Mouse (Mus musculus): ENCODE measurements around the gene Defb5. TPM values are rescaled to one million over a fixed set of nuclear protein-coding genes. Genes with fewer than 3 reads are reported as not detected.
"Not testable (repeated sequence)": the region's sequence is repeated elsewhere in the genome, so short reads cannot be mapped to it uniquely, and the experiment has no call there.

Gene Defb5
- not detected in 2 replicates for total RNA-seq (2021)
- long read RNA-seq, experiment 1: 0 reads
- long read RNA-seq, experiment 2: 0 reads

DNA sequence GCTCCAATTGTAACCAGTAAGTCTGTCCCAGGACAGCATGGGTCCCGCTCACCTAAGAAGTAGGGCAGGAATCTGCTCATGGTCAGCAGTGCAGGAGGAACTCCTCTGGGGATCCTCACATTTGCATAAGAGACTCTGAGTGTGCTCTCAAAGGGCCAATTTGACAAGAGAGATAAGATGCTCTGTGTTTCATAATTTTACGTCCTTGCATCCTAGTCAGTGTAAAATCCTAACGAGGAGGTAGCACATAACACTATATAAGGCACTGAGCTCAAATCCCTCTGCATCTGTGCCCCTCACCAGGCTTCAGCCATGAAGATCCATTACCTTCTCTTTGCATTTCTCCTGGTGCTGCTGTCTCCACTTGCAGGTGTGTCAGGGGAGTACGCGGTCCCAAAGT lies at the start of gene Defb5:
TSS of gene Defb5 (plus strand) at position 301 of the 400 bp plus-strand sequence.
- DNase-seq: no peak

DNA sequence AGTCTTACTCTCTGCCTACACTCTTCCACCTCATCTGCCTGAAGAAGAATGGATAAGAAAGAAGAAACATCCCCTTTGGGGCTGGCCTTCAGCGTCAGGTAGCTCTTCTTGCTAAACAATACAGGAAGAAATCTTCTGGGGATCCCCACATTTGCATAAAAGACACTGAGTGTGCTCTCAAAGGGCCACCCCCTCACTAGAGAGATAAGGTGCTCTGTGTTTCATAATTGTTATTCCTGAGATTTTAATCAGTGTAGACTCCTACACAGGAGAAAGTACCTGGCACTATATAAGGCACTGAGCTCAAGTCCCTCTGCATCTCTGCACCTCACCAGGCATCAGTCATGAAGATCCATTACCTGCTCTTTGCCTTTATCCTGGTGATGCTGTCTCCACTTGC lies 22.2 kb upstream of the Defb5 start, which contains the start of gene Defb6:
TSS of gene Defb6 (plus strand) at position 318 of the 400 bp plus-strand sequence.
- DNase-seq: no peak

DNA sequence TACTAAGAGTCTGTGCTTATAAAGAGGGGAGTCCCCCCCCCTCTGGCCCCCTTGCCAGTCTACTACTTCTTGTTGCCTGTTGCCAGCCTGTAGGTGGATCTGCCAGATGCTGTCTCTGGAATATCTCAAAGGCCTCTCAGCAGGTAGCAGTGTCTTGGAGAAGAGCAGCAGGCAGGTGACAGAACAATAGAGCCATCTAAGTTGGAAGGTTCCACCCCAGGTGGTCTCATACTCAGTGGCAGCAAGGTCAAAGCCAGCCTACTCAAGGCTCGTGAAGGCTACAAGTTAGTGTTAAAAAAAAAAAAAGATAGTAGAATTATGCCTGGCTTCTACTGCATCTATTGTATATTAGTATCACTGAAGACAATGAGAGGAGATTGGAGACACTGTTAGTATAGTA lies 9.3 kb upstream of the Defb5 start:
- DNase-seq: no peak

- no peak for DNase-seq
Observed at GRCm38 (mm10) chr8:19239616-19240015, 7.8 kb upstream of the Defb5 start, which contains the start of gene Defb46. Gene Defb46 (plus strand): TSS chr8:19239916.

DNA sequence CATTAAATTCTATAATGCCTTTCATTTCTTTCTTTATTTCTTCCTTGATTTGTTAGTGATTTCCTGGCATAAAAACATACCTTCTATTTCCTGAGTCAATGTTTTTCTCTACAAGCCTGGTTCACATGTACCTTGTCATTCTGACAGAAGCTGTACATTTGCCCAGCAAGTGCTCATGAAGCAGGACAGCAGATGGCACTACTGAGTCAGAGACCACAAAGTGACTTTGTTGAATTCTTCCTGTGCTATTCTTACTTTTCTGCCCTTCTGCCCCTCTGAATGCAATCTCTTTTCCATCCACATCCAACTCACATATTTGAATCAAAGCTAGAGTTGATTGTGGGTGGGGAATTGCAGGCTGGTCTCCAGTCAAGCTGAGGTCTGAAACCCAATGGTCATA lies 10.8 kb downstream of the Defb5 start:
- no peak for DNase-seq

- DNase-seq: no peak
Observed at GRCm38 (mm10) chr8:19259667-19260066, 12.3 kb downstream of the Defb5 start.

GRCm38 (mm10) chr8:19293060-19293459 lies 45.7 kb downstream of the Defb5 start, which contains the start of gene Defb3:
Gene Defb3 (plus strand): TSS chr8:19293360.
- not testable (repeated sequence) for DNase-seq

GRCm38 (mm10) chr8:19298361-19298760 lies 51.0 kb downstream of the Defb5 start:
- DNase-seq: not testable (repeated sequence)

Other genes starting within 250 kb of the Defb5 start
- gene Defb38, start 221.0 kb upstream of the Defb5 start, total RNA-seq (2021): not detected in 2 replicates
- gene Defb39, start 182.8 kb upstream of the Defb5 start, total RNA-seq (2021): not detected in 2 replicates
- gene Defb12, start 132.7 kb upstream of the Defb5 start, total RNA-seq (2021): not detected in 2 replicates
- not detected in 2 replicates for gene Defb34, start 123.8 kb upstream of the Defb5 start, total RNA-seq (2021)
- gene Gm45826, start 106.8 kb upstream of the Defb5 start, total RNA-seq (2021): not detected in 2 replicates
- not detected in 2 replicates for gene Defb14, start 53.2 kb upstream of the Defb5 start, total RNA-seq (2021)
- not detected in 2 replicates for gene Defb4, start 48.9 kb upstream of the Defb5 start, total RNA-seq (2021)
- gene Defb6, start 22.1 kb upstream of the Defb5 start, total RNA-seq (2021): not detected in 2 replicates
- not detected in 2 replicates for gene Defb46, start 7.7 kb upstream of the Defb5 start, total RNA-seq (2021)
- not detected in 2 replicates for gene Defb3, start 45.8 kb downstream of the Defb5 start, total RNA-seq (2021)
- gene Defb8, start 200.0 kb downstream of the Defb5 start, total RNA-seq (2021): not detected in 2 replicates
- gene Defb7, start 247.5 kb downstream of the Defb5 start, total RNA-seq (2021): not detected in 2 replicates

Measured in adrenal gland, postnatal 14 days (tissue).